Mouse (Mus musculus): ENCODE measurements around the gene Defa35. TPM values are rescaled to one million over a fixed set of nuclear protein-coding genes. Genes with fewer than 3 reads are reported as not detected.
"Not testable (repeated sequence)": the region's sequence is repeated elsewhere in the genome, so short reads cannot be mapped to it uniquely, and the experiment has no call there.

Gene Defa35
- not detected in 2 replicates for polyA plus RNA-seq (2011; ENCODE audit: insufficient read depth, insufficient read length, low replicate concordance, missing spikeins)

- H3K4me1 ChIP-seq (ENCODE audit: control insufficient read depth, insufficient read depth, low read length); H3K4me3 ChIP-seq (replicated peaks; ENCODE audit: control insufficient read depth, low read depth, low read length); H3K27ac ChIP-seq (ENCODE audit: control insufficient read depth, insufficient read depth, low read depth, low read length, poor library complexity): not testable (repeated sequence)
- 78% methylated on average over 1 of the region's 1 CpGs for WGBS
These were observed at the start of gene Defa35 for GRCm38 (mm10) chr8:21064738-21065137. TSS of gene Defa35 (plus strand) at chr8:21065038.

GRCm38 (mm10) chr8:21025245-21025644, 39.6 kb upstream of the Defa35 start, which contains the start of gene Defa21:
TSS of gene Defa21 (plus strand) at chr8:21025545.
- H3K4me3 ChIP-seq (replicated peaks; ENCODE audit: control insufficient read depth, low read depth, low read length); H3K27ac ChIP-seq (ENCODE audit: control insufficient read depth, insufficient read depth, low read depth, low read length, poor library complexity); H3K4me1 ChIP-seq (ENCODE audit: control insufficient read depth, insufficient read depth, low read length): not testable (repeated sequence)
- WGBS = no CpG with 5 or more reads among the region's 1 CpGs

- no CpG with 5 or more reads among the region's 1 CpGs for WGBS
- not testable (repeated sequence) for H3K4me1 ChIP-seq (ENCODE audit: control insufficient read depth, insufficient read depth, low read length); H3K27ac ChIP-seq (ENCODE audit: control insufficient read depth, insufficient read depth, low read depth, low read length, poor library complexity); H3K4me3 ChIP-seq (replicated peaks; ENCODE audit: control insufficient read depth, low read depth, low read length)
These were observed 10.1 kb upstream of the Defa35 start, which contains the start of gene Defa23 for GRCm38 (mm10) chr8:21054747-21055146. TSS of gene Defa23 (plus strand) at chr8:21055047.

- not testable (repeated sequence) for H3K27ac ChIP-seq (ENCODE audit: control insufficient read depth, insufficient read depth, low read depth, low read length, poor library complexity); H3K4me1 ChIP-seq (ENCODE audit: control insufficient read depth, insufficient read depth, low read length); H3K4me3 ChIP-seq (replicated peaks; ENCODE audit: control insufficient read depth, low read depth, low read length)
These were observed 19.3 kb downstream of the Defa35 start, which contains the start of gene Defa25 for GRCm38 (mm10) chr8:21084142-21084541. TSS of gene Defa25 (plus strand) at chr8:21084442.

GRCm38 (mm10) chr8:21093106-21093505, 28.3 kb downstream of the Defa35 start:
- Histone ChIP-seq H3K4me1 (ENCODE audit: control insufficient read depth, insufficient read depth, low read length) (no peaks in the 10 kb centered on the region), H3K4me3 (replicated peaks; ENCODE audit: control insufficient read depth, low read depth, low read length) (no peak overlapping the region), H3K27ac (ENCODE audit: control insufficient read depth, insufficient read depth, low read depth, low read length, poor library complexity) (no peak overlapping the region)
- WGBS = 34% methylated on average over 4 of the region's 4 CpGs
- TF ChIP-seq POLR2A (IDR thresholded peaks at IDR 0.05; ENCODE audit: borderline replicate concordance, control insufficient read depth, low read depth, low read length) (no peak), CTCF (IDR thresholded peaks at IDR 0.05; ENCODE audit: control insufficient read depth, insufficient read depth, low read length) (no peak)

GRCm38 (mm10) chr8:21095950-21096349, 31.1 kb downstream of the Defa35 start, which contains the start of gene Gm14851:
TSS of gene Gm14851 (minus strand) at chr8:21096050.
- not testable (repeated sequence) for H3K4me1 ChIP-seq (ENCODE audit: control insufficient read depth, insufficient read depth, low read length); H3K27ac ChIP-seq (ENCODE audit: control insufficient read depth, insufficient read depth, low read depth, low read length, poor library complexity); H3K4me3 ChIP-seq (replicated peaks; ENCODE audit: control insufficient read depth, low read depth, low read length)
- WGBS = 88% methylated on average over 1 of the region's 2 CpGs

Other genes starting within 250 kb of the Defa35 start
- not detected in 2 replicates for gene Defb33, start 172.4 kb upstream of the Defa35 start, polyA plus RNA-seq (2011; ENCODE audit: insufficient read depth, insufficient read length, low replicate concordance, missing spikeins)
- not detected in 2 replicates for gene Gm15056, start 162.4 kb upstream of the Defa35 start, polyA plus RNA-seq (2011; ENCODE audit: insufficient read depth, insufficient read length, low replicate concordance, missing spikeins)
- gene Gm6040, start 143.0 kb upstream of the Defa35 start, polyA plus RNA-seq (2011; ENCODE audit: insufficient read depth, insufficient read length, low replicate concordance, missing spikeins) = not detected in 2 replicates
- not detected in 2 replicates for gene AY761185, start 120.3 kb upstream of the Defa35 start, polyA plus RNA-seq (2011; ENCODE audit: insufficient read depth, insufficient read length, low replicate concordance, missing spikeins)
- not detected in 2 replicates for gene Defa21, start 39.5 kb upstream of the Defa35 start, polyA plus RNA-seq (2011; ENCODE audit: insufficient read depth, insufficient read length, low replicate concordance, missing spikeins)
- not detected in 2 replicates for gene Defa23, start 10.0 kb upstream of the Defa35 start, polyA plus RNA-seq (2011; ENCODE audit: insufficient read depth, insufficient read length, low replicate concordance, missing spikeins)
- not detected in 2 replicates for gene Defa25, start 19.4 kb downstream of the Defa35 start, polyA plus RNA-seq (2011; ENCODE audit: insufficient read depth, insufficient read length, low replicate concordance, missing spikeins)
- gene Gm14851, start 31.0 kb downstream of the Defa35 start, polyA plus RNA-seq (2011; ENCODE audit: insufficient read depth, insufficient read length, low replicate concordance, missing spikeins) = not detected in 2 replicates
- not detected in 2 replicates for gene Defa30, start 69.6 kb downstream of the Defa35 start, polyA plus RNA-seq (2011; ENCODE audit: insufficient read depth, insufficient read length, low replicate concordance, missing spikeins)
- gene Defa22, start 97.2 kb downstream of the Defa35 start, polyA plus RNA-seq (2011; ENCODE audit: insufficient read depth, insufficient read length, low replicate concordance, missing spikeins) = not detected in 2 replicates
- not detected in 2 replicates for gene Defa31, start 126.6 kb downstream of the Defa35 start, polyA plus RNA-seq (2011; ENCODE audit: insufficient read depth, insufficient read length, low replicate concordance, missing spikeins)
- gene Gm15293, start 136.5 kb downstream of the Defa35 start, polyA plus RNA-seq (2011; ENCODE audit: insufficient read depth, insufficient read length, low replicate concordance, missing spikeins) = not detected in 2 replicates
- gene Gm15292, start 184.7 kb downstream of the Defa35 start, polyA plus RNA-seq (2011; ENCODE audit: insufficient read depth, insufficient read length, low replicate concordance, missing spikeins) = not detected in 2 replicates

Data from bone marrow, adult 2 months (tissue).